Mouse (Mus musculus) liver, adult 2 months (tissue): ENCODE results near the gene H13. TPM values are rescaled to one million over a fixed set of nuclear protein-coding genes. Genes with fewer than 3 reads are reported as not detected.

Source experiments
- DNase-seq: peaks from one replicate; pipeline ENCODE4 v3.0.0-alpha.2; 2011; ENCODE audit warnings: low read depth, low spot score; ENCODE audit errors: extremely low read depth
- H3K27ac ChIP-seq: fragments of 200-500 bp; replicated peaks from 2 replicates; pipeline ENCODE4 v1.5.1; 2012; ENCODE audit warnings: low read depth, mild to moderate bottlenecking, control low read depth, inconsistent platforms, low read length; ENCODE audit not compliant: insufficient read depth
- H3K27me3 ChIP-seq: fragments of 200-500 bp; 2 replicates; pipeline ENCODE4 v1.6.1; 2012; ENCODE audit warnings: mild to moderate bottlenecking, moderate library complexity, low read length, inconsistent platforms; ENCODE audit not compliant: control insufficient read depth, insufficient read depth
- H3K36me3 ChIP-seq: fragments of 200-500 bp; 2 replicates; pipeline ENCODE4 v1.6.1; 2012; ENCODE audit warnings: low read length, inconsistent platforms; ENCODE audit not compliant: control insufficient read depth, insufficient read depth
- H3K4me1 ChIP-seq: fragments of 200-500 bp; 2 replicates; pipeline ENCODE4 v1.6.1; 2011; ENCODE audit warnings: low read length; ENCODE audit not compliant: control insufficient read depth, insufficient read depth
- H3K4me3 ChIP-seq: fragments of 200-500 bp; 2 replicates; pipeline ENCODE4 v1.5.1; 2011; ENCODE audit warnings: low read depth, mild to moderate bottlenecking, control low read depth, low read length, moderate library complexity; ENCODE audit not compliant: insufficient read depth
- H3K79me2 ChIP-seq: fragments of 200-500 bp; 2 replicates; pipeline ENCODE4 v1.6.1; 2012; ENCODE audit warnings: inconsistent platforms, mild to moderate bottlenecking, low read length, moderate library complexity; ENCODE audit not compliant: control insufficient read depth, insufficient read depth
- H3K9ac ChIP-seq: fragments of 200-500 bp; 2 replicates; pipeline ENCODE4 v1.6.1; 2012; ENCODE audit warnings: low read depth, mild to moderate bottlenecking, control low read depth, inconsistent platforms, low read length
- CTCF ChIP-seq: fragments of 200-500 bp; IDR thresholded peaks from 2 replicates; pipeline ENCODE4 v1.5.1; 2011; ENCODE audit warnings: low read depth, low read length, control low read depth
- POLR2A ChIP-seq: fragments of 200-500 bp; IDR thresholded peaks from 2 replicates; pipeline ENCODE4 v1.6.1; 2011; ENCODE audit warnings: low read length, control low read depth; ENCODE audit not compliant: insufficient read depth; ENCODE audit errors: extremely low read depth
- WGBS: fragments of 180-500 bp; shearing (Covaris S2); methylation state at CpG from one replicate; pipeline ENCODE4 v1.1.7; 2018; 5-methylcytosine and 5-hydroxymethylcytosine counted together
- polyA plus RNA-seq: library from polyadenylated mRNA; depleted of rRNA; stranded (reverse); fragments of >200 nt; gene quantifications from 2 replicates; pipeline ENCODE4 v1.2.3, GENCODE M21; 2012
- total RNA-seq: library from RNA; depleted of rRNA; stranded (reverse); fragments of >200 nt; gene quantifications from 2 replicates; pipeline ENCODE4 v1.2.3, GENCODE M21; 2014

H13 gene
- total and polyA plus RNA-seq, 2 experiments = 65.5 to 148 TPM

GRCm38 (mm10) chr2:152670983-152671641, 1.9 kb downstream of the H13 start:
- Histone ChIP-seq H3K27me3 (no peaks in the 10 kb centered on the region), H3K79me2 (peaks cover 43% of the 10 kb centered on the region), H3K27ac (no peak overlapping the region), H3K4me3 (no peak overlapping the region), H3K36me3 (peaks cover 3% of the 10 kb centered on the region; the same call in 1 of the 2 replicates), H3K4me1 (peaks cover 23% of the 10 kb centered on the region), H3K9ac (no peak overlapping the region)
- 46% methylated on average over 9 of the region's 9 CpGs for WGBS
- TF ChIP-seq CTCF (no peak), POLR2A (no peak)
- DNase-seq = no peak

- no peak overlapping the region for H3K9ac ChIP-seq
- peaks cover 3% of the 10 kb centered on the region; the same call in 1 of the 2 replicates for H3K36me3 ChIP-seq
- no peak for TF ChIP-seq POLR2A
- peak; percentile 9; the same call in 1 of the 2 replicates for TF ChIP-seq CTCF
- no peak overlapping the region for H3K27ac ChIP-seq
- WGBS = 38% methylated on average over 5 of the region's 5 CpGs
- peaks cover 23% of the 10 kb centered on the region for H3K4me1 ChIP-seq
- no peak for DNase-seq
- no peaks in the 10 kb centered on the region for H3K27me3 ChIP-seq
- H3K4me3 ChIP-seq = no peak overlapping the region
- peaks cover 44% of the 10 kb centered on the region for H3K79me2 ChIP-seq
Measured at GRCm38 (mm10) chr2:152671642-152671999, 2.4 kb downstream of the H13 start.

GRCm38 (mm10) chr2:152672166-152672565, 2.9 kb downstream of the H13 start:
- WGBS = 22% methylated on average over 12 of the region's 12 CpGs

GRCm38 (mm10) chr2:152674148-152674547, 4.9 kb downstream of the H13 start:
- no peak for DNase-seq
- no peak overlapping the region for H3K27ac ChIP-seq
- H3K9ac ChIP-seq = no peak overlapping the region
- H3K36me3 ChIP-seq = peaks cover 17% of the 10 kb centered on the region; the same call in 1 of the 2 replicates
- H3K27me3 ChIP-seq = no peaks in the 10 kb centered on the region
- WGBS = 51% methylated on average over 11 of the region's 11 CpGs
- H3K79me2 ChIP-seq = peaks cover 44% of the 10 kb centered on the region
- H3K4me1 ChIP-seq = peaks cover 18% of the 10 kb centered on the region
- TF ChIP-seq POLR2A = no peak
- no peak for TF ChIP-seq CTCF
- no peak overlapping the region for H3K4me3 ChIP-seq

More at GRCm38 (mm10) chr2:152672166-152672565, 2.9 kb downstream of the H13 start:
- H3K27me3 ChIP-seq = no peaks in the 10 kb centered on the region
- H3K79me2 ChIP-seq = peaks cover 44% of the 10 kb centered on the region
- H3K36me3 ChIP-seq = peaks cover 3% of the 10 kb centered on the region; the same call in 1 of the 2 replicates
- TF ChIP-seq CTCF (no peak), POLR2A (no peak)
- peak; percentile 64 for DNase-seq
- no peak overlapping the region for H3K9ac ChIP-seq
- no peak overlapping the region for H3K4me3 ChIP-seq
- no peak overlapping the region for H3K27ac ChIP-seq
- peaks cover 21% of the 10 kb centered on the region for H3K4me1 ChIP-seq

GRCm38 (mm10) chr2:152675252-152675791, 6.1 kb downstream of the H13 start:
- H3K4me3 ChIP-seq = no peak overlapping the region

GRCm38 (mm10) chr2:152678302-152678701, 9.0 kb downstream of the H13 start:
- Histone ChIP-seq H3K4me3 (no peak overlapping the region), H3K36me3 (peaks cover 54% of the 10 kb centered on the region), H3K79me2 (peaks cover 22% of the 10 kb centered on the region), H3K4me1 (no peaks in the 10 kb centered on the region; the same call in 1 of the 2 replicates), H3K9ac (no peak overlapping the region), H3K27me3 (no peaks in the 10 kb centered on the region), H3K27ac (no peak overlapping the region)
- peak; percentile 32 for DNase-seq
- 67% methylated on average over 3 of the region's 3 CpGs for WGBS
- TF ChIP-seq POLR2A = no peak
- peak; percentile 54 for TF ChIP-seq CTCF

More at GRCm38 (mm10) chr2:152675252-152675791, 6.1 kb downstream of the H13 start:
- 85% methylated on average over 13 of the region's 13 CpGs for WGBS
- Histone ChIP-seq H3K9ac (no peak overlapping the region), H3K36me3 (peaks cover 26% of the 10 kb centered on the region; the same call in 1 of the 2 replicates), H3K79me2 (peaks cover 40% of the 10 kb centered on the region), H3K4me1 (peaks cover 18% of the 10 kb centered on the region), H3K27me3 (no peaks in the 10 kb centered on the region), H3K27ac (no peak overlapping the region)
- no peak for DNase-seq
- TF ChIP-seq POLR2A = no peak
- TF ChIP-seq CTCF = no peak
